Mouse (Mus musculus): ENCODE measurements around the gene Hist1h2aa. TPM values are rescaled to one million over a fixed set of nuclear protein-coding genes. Genes with fewer than 3 reads are reported as not detected.
A peak's percentile ranks its signal among the peaks of the same experiment; 100 is the strongest.

Hist1h2aa gene
- polyA plus RNA-seq (2014; fragmentation: Nextera tagmentation; extraction: Ambion mirVana): not detected in 2 replicates

DNA sequence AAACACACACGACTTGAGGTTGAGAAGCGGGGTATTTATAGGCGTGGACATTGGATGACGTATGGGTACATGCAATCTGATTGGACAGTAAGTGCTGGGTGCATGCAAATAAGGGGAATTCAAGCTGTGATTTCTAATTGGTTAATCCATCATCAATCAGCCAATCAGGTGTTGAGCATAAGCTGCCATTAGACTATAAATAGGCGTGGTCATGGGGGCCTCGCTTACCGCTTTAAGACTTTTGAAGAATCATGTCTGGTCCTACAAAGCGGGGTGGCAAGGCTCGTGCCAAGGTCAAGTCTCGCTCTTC is at the start of gene Hist1h2aa:
TSS of gene Hist1h2aa (plus strand) at position 252 of the 310 bp plus-strand sequence.
- ATAC-seq (no peak), DNase-seq (ENCODE audit: low spot score) (no peak)
- Histone ChIP-seq H3K27ac (ENCODE audit: low read depth, low read length) (no peak within 1 kb of the TSS), H3K36me3 (ENCODE audit: control insufficient read depth, insufficient read depth, low read length) (no peaks in the 10 kb centered on the region), H3K9me3 (replicated peaks; ENCODE audit: control insufficient read depth, low read length) (no peaks in the 10 kb centered on the region), H3K9ac (ENCODE audit: low read length) (no peak within 1 kb of the TSS), H3K4me3 (ENCODE audit: low read depth, low read length) (no peak within 1 kb of the TSS), H3K27me3 (replicated peaks; ENCODE audit: control insufficient read depth, insufficient read depth, low read length) (no peaks in the 10 kb centered on the region), H3K4me1 (ENCODE audit: control insufficient read depth, insufficient read depth, low read length) (no peaks in the 10 kb centered on the region; the same call in 1 of the 2 replicates), H3K4me2 (ENCODE audit: low read length) (no peak within 1 kb of the TSS)
- 96% methylated on average over 10 of the region's 10 CpGs for WGBS

DNA sequence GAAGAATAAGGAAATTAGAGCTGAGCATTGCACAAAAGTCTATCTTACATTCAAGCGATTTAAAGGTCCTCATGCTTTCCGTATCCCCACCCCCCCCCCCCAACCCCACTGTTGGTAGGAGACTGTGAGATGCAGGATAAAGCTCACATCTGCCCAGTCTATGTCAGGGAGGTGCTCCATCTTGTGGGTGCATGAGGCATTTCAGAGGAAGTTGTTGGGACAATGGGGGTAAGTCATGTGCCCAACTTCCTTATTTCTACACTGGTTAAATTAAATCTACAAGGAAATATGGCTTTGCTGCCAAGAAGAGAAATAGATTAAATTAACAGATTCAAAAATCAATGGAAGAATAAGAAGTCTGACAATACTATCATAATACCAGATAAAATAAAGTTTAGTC is 48.7 kb upstream of the Hist1h2aa start:
- H3K27me3 ChIP-seq (replicated peaks; ENCODE audit: control insufficient read depth, insufficient read depth, low read length): no peaks in the 10 kb centered on the region
- ATAC-seq (peak; percentile 48; the same call in 1 of the 2 replicates), DNase-seq (ENCODE audit: low spot score) (peak; percentile 35)
- no peak overlapping the region for H3K27ac ChIP-seq (ENCODE audit: low read depth, low read length)
- H3K9ac ChIP-seq (ENCODE audit: low read length): no peak overlapping the region
- no peaks in the 10 kb centered on the region for H3K36me3 ChIP-seq (ENCODE audit: control insufficient read depth, insufficient read depth, low read length)
- no peaks in the 10 kb centered on the region for H3K4me1 ChIP-seq (ENCODE audit: control insufficient read depth, insufficient read depth, low read length)
- no peaks in the 10 kb centered on the region for H3K9me3 ChIP-seq (replicated peaks; ENCODE audit: control insufficient read depth, low read length)
- H3K4me3 ChIP-seq (ENCODE audit: low read depth, low read length): no peak overlapping the region
- WGBS: 26% methylated on average over 2 of the region's 2 CpGs
- H3K4me2 ChIP-seq (ENCODE audit: low read length): no peak overlapping the region

DNA sequence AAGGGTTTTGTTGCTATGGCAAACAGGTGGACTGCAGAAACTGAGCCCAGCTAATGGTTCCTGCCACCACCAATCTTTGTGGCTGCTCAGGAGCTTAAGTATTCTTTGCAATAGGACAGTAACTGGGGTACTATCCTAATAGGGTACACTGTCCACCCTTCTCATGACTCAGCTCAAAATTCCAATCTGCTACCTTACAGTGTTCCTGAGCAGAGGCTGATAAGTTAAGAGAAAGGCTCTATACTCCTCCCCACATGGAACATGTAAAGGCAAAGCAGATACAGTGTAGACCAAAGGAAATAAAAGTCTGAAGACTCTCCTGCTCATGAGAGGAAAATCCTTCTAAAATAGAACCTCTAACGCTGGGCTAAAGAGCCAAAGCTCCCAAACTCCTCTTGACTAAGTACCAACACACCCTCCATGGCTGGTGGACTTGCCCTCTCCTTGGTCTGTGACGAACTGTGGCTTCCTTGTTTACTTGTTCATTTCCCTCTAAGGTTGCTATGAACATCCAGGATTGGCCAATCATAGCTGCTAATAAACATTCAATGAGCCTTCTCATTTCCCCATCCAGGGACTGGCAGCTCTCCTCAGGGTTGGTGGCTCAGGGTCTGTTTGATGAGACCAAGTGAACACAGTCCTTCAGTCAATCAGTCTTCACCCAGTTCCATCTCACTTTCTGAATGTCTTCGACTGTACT is 47.1 kb upstream of the Hist1h2aa start:
- Histone ChIP-seq H3K9ac (ENCODE audit: low read length) (no peak overlapping the region), H3K27ac (ENCODE audit: low read depth, low read length) (no peak overlapping the region), H3K36me3 (ENCODE audit: control insufficient read depth, insufficient read depth, low read length) (no peaks in the 10 kb centered on the region), H3K4me2 (ENCODE audit: low read length) (no peak overlapping the region), H3K4me1 (ENCODE audit: control insufficient read depth, insufficient read depth, low read length) (no peaks in the 10 kb centered on the region), H3K9me3 (replicated peaks; ENCODE audit: control insufficient read depth, low read length) (no peaks in the 10 kb centered on the region), H3K27me3 (replicated peaks; ENCODE audit: control insufficient read depth, insufficient read depth, low read length) (no peaks in the 10 kb centered on the region), H3K4me3 (ENCODE audit: low read depth, low read length) (no peak overlapping the region)
- WGBS: 72% methylated on average over 3 of the region's 3 CpGs
- DNase-seq (ENCODE audit: low spot score) (no peak), ATAC-seq (no peak)

DNA sequence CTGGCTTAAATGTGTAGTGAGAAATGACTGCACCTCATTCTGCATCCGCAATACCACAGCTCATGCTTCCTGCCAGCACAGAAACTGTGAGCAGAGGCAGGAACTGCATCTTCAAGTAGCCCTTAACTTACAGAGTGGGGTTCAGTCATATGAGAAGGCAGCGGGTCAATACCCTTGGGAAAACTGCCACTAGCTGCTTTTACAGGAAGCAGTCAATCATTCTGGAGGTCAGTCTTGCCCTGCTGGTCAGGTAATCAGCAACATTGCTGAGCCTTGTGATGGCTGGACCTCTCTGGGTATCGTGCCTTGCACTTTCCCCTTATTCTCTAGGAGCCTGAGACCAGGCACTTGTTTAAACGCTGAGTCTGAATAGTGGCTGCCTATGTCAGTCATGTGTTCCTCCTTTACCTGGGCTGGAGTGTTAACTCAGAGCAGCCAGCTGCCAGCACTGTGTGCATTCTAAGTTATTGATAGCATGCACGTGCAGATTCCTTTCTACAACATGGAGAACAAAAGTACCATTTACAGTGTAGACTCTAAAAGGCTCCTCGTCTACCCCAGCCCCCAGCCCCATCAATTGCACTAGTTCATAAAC is 45.2 kb upstream of the Hist1h2aa start:
- DNase-seq (ENCODE audit: low spot score): no peak
- ATAC-seq: no peak
- Histone ChIP-seq H3K9ac (ENCODE audit: low read length) (no peak overlapping the region), H3K4me2 (ENCODE audit: low read length) (no peak overlapping the region), H3K27me3 (replicated peaks; ENCODE audit: control insufficient read depth, insufficient read depth, low read length) (no peaks in the 10 kb centered on the region), H3K9me3 (replicated peaks; ENCODE audit: control insufficient read depth, low read length) (no peaks in the 10 kb centered on the region), H3K4me1 (ENCODE audit: control insufficient read depth, insufficient read depth, low read length) (no peaks in the 10 kb centered on the region), H3K36me3 (ENCODE audit: control insufficient read depth, insufficient read depth, low read length) (no peaks in the 10 kb centered on the region), H3K4me3 (ENCODE audit: low read depth, low read length) (no peak overlapping the region), H3K27ac (ENCODE audit: low read depth, low read length) (no peak overlapping the region)
- 82% methylated on average over 6 of the region's 6 CpGs for WGBS

DNA sequence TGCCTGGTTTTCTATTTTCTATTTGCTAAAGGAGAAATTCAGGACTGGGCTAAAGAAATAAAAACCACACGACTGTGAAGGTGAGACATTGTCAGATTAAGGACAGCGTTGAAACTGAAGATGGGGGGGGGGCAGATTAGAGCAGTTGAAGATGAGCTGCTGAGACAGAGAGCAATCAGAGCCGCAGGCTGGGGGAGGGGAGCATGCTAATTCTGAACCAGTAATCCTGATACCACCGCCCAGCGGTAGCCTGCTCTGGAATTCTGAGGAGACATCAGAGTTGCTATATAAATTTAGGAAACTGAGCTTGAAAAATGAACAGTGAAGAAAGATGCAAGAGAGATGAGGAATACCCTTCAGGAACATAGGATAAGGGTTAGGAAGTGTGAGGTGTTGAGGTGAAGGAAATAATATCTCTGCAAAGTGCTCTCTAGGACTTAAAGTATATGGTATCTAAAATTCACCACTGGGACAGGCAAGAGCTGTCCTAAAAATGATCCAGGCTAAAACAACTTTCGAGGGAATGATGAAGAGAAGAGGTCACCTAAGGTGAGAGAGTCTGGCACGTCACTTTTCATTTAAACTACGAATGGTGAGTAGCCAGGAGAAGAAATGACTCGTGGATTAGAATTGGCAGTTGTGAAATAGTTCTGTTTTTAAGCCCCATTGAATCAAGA is 41.5 kb upstream of the Hist1h2aa start:
- WGBS: 17% methylated on average over 9 of the region's 9 CpGs
- H3K36me3 ChIP-seq (ENCODE audit: control insufficient read depth, insufficient read depth, low read length): no peaks in the 10 kb centered on the region
- no peak overlapping the region for H3K27ac ChIP-seq (ENCODE audit: low read depth, low read length)
- no peaks in the 10 kb centered on the region for H3K27me3 ChIP-seq (replicated peaks; ENCODE audit: control insufficient read depth, insufficient read depth, low read length)
- DNase-seq (ENCODE audit: low spot score) (no peak), ATAC-seq (no peak)
- no peak overlapping the region for H3K9ac ChIP-seq (ENCODE audit: low read length)
- no peak overlapping the region for H3K4me3 ChIP-seq (ENCODE audit: low read depth, low read length)
- H3K9me3 ChIP-seq (replicated peaks; ENCODE audit: control insufficient read depth, low read length): no peaks in the 10 kb centered on the region
- H3K4me2 ChIP-seq (ENCODE audit: low read length): no peak overlapping the region
- H3K4me1 ChIP-seq (ENCODE audit: control insufficient read depth, insufficient read depth, low read length): no peaks in the 10 kb centered on the region

DNA sequence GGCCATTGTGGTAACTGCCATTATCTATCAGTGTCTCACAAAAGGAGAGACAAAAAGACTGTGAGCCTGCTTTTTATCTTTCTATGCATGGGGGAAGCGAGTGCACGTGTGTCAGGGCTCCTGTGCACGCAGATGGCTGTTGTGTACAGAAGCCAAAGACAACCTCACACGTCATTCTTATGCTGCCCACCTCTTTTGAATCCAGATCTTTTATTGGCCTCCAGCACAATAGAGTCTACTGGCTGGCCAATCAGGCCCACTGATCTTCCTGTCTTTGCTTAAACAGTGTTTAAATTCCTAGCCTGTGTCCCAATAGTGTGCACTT is 41.0 kb upstream of the Hist1h2aa start:
- H3K36me3 ChIP-seq (ENCODE audit: control insufficient read depth, insufficient read depth, low read length): no peaks in the 10 kb centered on the region
- peak; percentile 54; the same call in 1 of the 2 replicates for ATAC-seq
- H3K27ac ChIP-seq (ENCODE audit: low read depth, low read length): no peak overlapping the region
- H3K4me3 ChIP-seq (ENCODE audit: low read depth, low read length): no peak overlapping the region
- H3K9ac ChIP-seq (ENCODE audit: low read length): no peak overlapping the region
- H3K27me3 ChIP-seq (replicated peaks; ENCODE audit: control insufficient read depth, insufficient read depth, low read length): no peaks in the 10 kb centered on the region
- H3K9me3 ChIP-seq (replicated peaks; ENCODE audit: control insufficient read depth, low read length): no peaks in the 10 kb centered on the region
- no peak overlapping the region for H3K4me2 ChIP-seq (ENCODE audit: low read length)
- 9% methylated on average over 4 of the region's 4 CpGs for WGBS
- no peaks in the 10 kb centered on the region for H3K4me1 ChIP-seq (ENCODE audit: control insufficient read depth, insufficient read depth, low read length)
- peak; percentile 42 for DNase-seq (ENCODE audit: low spot score)

DNA sequence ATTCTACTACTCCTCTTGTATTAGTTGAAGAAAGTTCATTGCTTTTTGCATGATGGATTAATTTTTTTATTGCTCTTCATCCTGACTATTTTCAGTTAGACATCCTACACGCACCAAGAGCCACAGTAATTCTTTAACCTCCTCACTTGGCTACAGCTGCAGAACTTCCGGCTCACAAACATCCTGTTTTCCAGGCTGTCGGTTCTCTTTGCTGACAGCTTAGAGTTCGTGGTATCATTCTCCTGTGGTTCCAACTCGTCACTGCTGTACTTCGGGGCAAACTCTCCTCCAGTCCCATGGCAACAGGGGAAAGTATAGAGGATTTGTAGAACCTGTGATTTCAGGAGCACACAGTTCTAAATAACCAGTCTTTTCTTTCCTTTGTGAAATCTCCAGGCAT is 36.0 kb upstream of the Hist1h2aa start:
- DNase-seq (ENCODE audit: low spot score) (peak; percentile 2), ATAC-seq (no peak)
- no peak overlapping the region for H3K9ac ChIP-seq (ENCODE audit: low read length)
- no peak overlapping the region for H3K4me2 ChIP-seq (ENCODE audit: low read length)
- no peaks in the 10 kb centered on the region for H3K4me1 ChIP-seq (ENCODE audit: control insufficient read depth, insufficient read depth, low read length)
- H3K9me3 ChIP-seq (replicated peaks; ENCODE audit: control insufficient read depth, low read length): no peaks in the 10 kb centered on the region
- H3K27ac ChIP-seq (ENCODE audit: low read depth, low read length): no peak overlapping the region
- WGBS: 54% methylated on average over 6 of the region's 6 CpGs
- H3K27me3 ChIP-seq (replicated peaks; ENCODE audit: control insufficient read depth, insufficient read depth, low read length): no peaks in the 10 kb centered on the region
- H3K36me3 ChIP-seq (ENCODE audit: control insufficient read depth, insufficient read depth, low read length): no peaks in the 10 kb centered on the region
- no peak overlapping the region for H3K4me3 ChIP-seq (ENCODE audit: low read depth, low read length)

DNA sequence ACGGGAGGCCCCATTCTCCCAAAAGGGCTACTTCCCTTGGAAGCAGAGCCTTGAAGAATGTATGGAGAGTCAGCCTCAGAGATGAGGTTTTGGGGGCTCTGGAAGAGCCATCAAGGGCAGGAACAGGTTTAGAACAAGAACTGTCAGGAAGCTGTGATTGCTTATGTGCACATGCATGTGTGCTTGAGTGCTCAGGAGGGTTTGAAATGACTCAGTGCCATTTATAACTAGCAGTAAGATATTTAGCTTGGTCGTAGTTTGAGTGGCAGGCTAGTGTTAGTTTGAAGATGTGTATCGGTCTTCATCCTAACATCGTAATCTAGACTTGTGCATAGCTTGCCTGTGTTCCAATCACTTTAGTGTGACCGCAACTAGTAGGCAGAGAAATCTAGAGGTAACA is 27.4 kb upstream of the Hist1h2aa start:
- no peak overlapping the region for H3K9ac ChIP-seq (ENCODE audit: low read length)
- H3K9me3 ChIP-seq (replicated peaks; ENCODE audit: control insufficient read depth, low read length): no peaks in the 10 kb centered on the region
- no peak overlapping the region for H3K4me2 ChIP-seq (ENCODE audit: low read length)
- no peak overlapping the region for H3K4me3 ChIP-seq (ENCODE audit: low read depth, low read length)
- 96% methylated on average over 5 of the region's 5 CpGs for WGBS
- H3K36me3 ChIP-seq (ENCODE audit: control insufficient read depth, insufficient read depth, low read length): no peaks in the 10 kb centered on the region
- no peaks in the 10 kb centered on the region for H3K4me1 ChIP-seq (ENCODE audit: control insufficient read depth, insufficient read depth, low read length)
- DNase-seq (ENCODE audit: low spot score) (no peak), ATAC-seq (no peak)
- H3K27ac ChIP-seq (ENCODE audit: low read depth, low read length): no peak overlapping the region
- H3K27me3 ChIP-seq (replicated peaks; ENCODE audit: control insufficient read depth, insufficient read depth, low read length): no peaks in the 10 kb centered on the region

DNA sequence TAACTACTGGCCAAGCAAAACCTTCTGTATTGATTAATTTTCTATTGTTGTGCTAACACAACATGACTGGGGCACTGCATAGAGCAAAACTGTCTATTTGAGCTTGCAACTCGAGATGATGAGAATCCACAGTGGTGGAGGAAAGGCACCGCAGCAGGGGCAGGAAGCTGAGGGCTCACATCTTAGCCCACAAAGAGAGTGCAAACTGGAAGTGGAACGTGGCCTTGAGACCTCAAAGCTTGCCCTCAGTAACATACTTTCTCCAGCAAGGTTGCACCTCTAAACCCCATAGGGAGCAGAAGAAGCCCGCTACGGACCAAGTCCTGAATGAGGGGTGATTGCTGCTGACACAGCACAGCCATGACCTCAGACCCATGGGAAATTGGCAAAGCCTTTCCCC is 24.1 kb upstream of the Hist1h2aa start:
- H3K27ac ChIP-seq (ENCODE audit: low read depth, low read length): no peak overlapping the region
- 86% methylated on average over 5 of the region's 5 CpGs for WGBS
- H3K4me1 ChIP-seq (ENCODE audit: control insufficient read depth, insufficient read depth, low read length): no peaks in the 10 kb centered on the region
- H3K4me3 ChIP-seq (ENCODE audit: low read depth, low read length): no peak overlapping the region
- no peak overlapping the region for H3K9ac ChIP-seq (ENCODE audit: low read length)
- no peak for DNase-seq (ENCODE audit: low spot score)
- no peaks in the 10 kb centered on the region for H3K36me3 ChIP-seq (ENCODE audit: control insufficient read depth, insufficient read depth, low read length)
- no peak overlapping the region for H3K4me2 ChIP-seq (ENCODE audit: low read length)
- ATAC-seq: no peak
- no peaks in the 10 kb centered on the region for H3K9me3 ChIP-seq (replicated peaks; ENCODE audit: control insufficient read depth, low read length)
- H3K27me3 ChIP-seq (replicated peaks; ENCODE audit: control insufficient read depth, insufficient read depth, low read length): no peaks in the 10 kb centered on the region

Data from forebrain, embryonic 14.5 days (tissue).